Mouse (Mus musculus) monocyte, adult 5-6 weeks (primary cell): ENCODE measurements at regions not wholly inside any gene's neighbourhood (a gene's known extent, or its start where the extent isn't known, plus 50 kb on each side); places are given as distances from the start of the nearest gene placed in this dataset.
"Not testable (repeated sequence)": the region's sequence is repeated elsewhere in the genome, so short reads cannot be mapped to it uniquely, and the experiment has no call there.

Experiments
- ATAC-seq: fragments of 153-309, 156-312 bp; replicated peaks from 2 replicates; pipeline ENCODE4 v1.8.0; 2017; ENCODE audit warnings: mild to moderate bottlenecking; ENCODE audit not compliant: low TSS enrichment, insufficient number of reproducible peaks, severe bottlenecking, poor library complexity, low FRiP score

DNA sequence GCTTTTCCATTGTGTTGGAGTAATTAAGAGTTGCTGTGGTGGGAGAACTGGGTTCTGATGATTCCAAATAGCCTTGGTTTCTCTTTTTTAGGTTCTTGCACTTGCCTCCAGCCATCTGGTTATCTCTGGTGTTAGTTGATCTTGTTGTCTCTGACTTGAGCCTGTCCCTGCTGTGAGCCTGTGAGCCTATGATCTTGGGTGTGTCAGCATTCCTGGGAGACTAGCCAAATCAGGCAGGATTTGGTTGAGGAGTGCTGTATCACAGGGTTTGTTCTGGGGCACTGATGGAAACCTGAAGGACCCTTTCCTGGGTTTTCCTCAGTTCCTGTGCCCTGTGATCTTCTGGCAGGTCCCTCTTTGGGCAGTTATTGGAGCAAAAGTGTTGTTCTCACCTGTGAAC, 406.8 kb upstream of the Ppp6c start:
- no peak for ATAC-seq

- no peak for ATAC-seq
These were observed 388.0 kb upstream of the Ppp6c start for GRCm38 (mm10) chr2:39614221-39614620.

DNA sequence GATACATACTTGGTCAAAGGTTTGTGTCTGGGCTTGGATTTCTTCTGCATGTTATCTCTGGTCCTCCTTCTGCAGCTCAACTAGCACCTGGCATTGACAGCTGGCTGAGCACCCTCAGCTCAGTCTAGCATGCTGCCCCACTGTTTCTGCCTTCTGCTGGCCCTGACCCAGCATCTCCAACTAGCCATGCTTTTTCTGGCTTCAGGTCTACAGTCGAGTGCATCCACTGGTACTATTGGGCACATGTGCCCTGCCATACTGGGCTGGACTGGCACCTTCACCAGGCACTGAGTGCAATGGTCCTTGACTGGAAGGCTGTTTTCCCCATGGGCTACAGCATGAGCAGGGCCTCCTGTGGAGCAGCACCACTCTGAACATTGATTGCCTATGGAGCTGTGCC, 386.6 kb upstream of the Ppp6c start:
- 0 out of 2 replicates have a peak, but pooled peaks have one; percentile 27 for ATAC-seq

DNA sequence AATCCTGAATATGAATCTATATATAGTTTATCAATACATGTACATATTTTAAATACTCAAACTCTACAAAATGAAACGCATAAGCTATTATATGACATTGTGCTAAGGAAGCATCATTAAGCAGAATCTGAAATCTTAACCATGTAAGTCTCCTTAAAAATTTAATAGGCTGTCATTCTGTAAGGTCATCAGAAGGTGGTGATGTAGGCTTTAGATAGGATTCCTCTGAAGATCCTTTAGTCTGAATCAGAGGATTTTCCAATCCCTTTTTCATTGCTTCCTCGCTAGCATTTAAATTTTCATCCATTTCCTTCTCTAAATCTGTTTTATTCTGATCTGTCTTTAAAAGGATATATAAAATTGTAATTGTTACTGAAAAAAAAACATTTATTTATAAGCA, 386.0 kb upstream of the Ppp6c start:
- ATAC-seq, result no peak

GRCm38 (mm10) chr2:39602256-39602655, 376.0 kb upstream of the Ppp6c start:
- no peak for ATAC-seq

GRCm38 (mm10) chr2:39558193-39558592, 331.9 kb upstream of the Ppp6c start:
- ATAC-seq, result no peak

DNA sequence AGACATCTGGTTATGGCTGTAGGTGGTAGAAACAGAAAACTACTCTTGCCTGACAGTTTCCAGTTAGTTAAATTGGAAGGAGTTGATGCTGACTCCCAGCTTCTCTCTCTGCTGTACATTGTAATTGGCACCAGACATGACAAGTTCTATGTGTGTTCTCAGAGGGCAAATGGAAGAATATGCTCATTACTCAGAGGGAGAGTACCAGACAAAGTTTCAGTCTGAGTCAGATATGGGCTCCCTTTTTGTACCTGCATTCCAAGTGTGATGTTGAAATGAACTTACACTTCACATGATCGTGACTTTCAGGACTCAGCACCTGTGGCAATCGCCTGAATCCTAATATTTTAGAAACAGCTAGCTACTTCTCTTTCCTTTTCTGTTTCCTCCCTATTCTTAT, 281.7 kb upstream of the Ppp6c start:
- ATAC-seq, result no peak

DNA sequence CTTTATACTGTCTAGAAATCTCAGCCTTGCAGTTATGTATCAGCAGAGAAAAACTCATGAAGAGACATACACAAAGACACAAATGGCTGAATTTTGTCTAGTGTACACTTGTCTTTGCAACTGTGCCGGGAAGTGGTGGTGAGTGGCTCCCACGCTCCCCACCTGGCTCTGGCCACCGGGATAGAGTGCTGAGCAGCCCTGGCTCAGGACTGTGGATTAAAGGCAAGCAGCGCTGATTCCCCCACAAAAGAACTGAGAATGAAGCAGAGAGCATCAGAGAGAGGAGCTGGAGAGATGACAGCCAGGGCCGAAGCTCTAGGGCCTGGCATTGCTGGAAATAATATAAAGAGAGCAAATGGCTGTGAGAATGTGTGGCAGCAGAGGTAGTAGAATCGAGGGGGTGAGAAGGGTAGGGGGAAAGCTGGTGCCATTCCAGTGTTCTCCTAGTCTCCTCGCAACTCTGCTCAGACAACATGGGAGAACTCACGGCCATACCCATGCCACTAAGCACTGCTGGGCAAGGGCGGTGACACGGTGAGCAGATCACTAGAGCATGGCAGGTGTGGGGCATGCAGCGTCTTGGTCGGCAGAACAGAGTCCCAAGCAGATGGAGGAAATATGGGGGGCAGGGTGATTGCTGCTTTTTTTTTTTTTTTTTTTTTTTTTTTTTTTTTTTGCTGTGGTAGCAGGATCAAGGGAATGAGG, 257.1 kb upstream of the Ppp6c start:
- ATAC-seq, result no peak

DNA sequence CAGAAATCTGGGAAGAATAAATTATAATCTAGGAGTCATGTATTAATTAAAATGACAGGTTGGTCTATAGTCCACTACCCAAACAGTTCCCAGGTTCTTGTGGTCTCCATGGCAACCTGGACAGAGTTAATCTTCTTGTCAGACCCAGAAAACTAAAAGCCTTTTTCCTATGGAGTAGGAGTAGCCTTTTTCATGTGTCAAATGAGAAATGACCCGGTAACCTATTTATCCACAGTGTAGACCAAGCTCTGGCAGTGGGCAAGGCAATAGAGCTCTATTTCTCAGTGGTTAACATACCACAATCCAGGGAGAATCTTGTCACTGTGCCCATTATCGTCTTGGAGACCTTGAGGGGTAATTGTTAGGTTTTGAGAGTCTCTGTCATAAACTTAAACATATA, 256.4 kb upstream of the Ppp6c start:
- ATAC-seq, result no peak

- ATAC-seq, result no peak
These were observed 254.0 kb upstream of the Ppp6c start for GRCm38 (mm10) chr2:39480236-39480635.

GRCm38 (mm10) chr2:39472925-39473324, 246.7 kb upstream of the Ppp6c start:
- not testable (repeated sequence) for ATAC-seq
